Mouse (Mus musculus) ES-Bruce4 (cell line): Measurements from ENCODE around the gene Lekr1. TPM values are rescaled to one million over a fixed set of nuclear protein-coding genes. Genes with fewer than 3 reads are reported as not detected.

ENCODE experiments used
- H3K27ac ChIP-seq: 2 replicates; pipeline ENCODE4 v1.5.1; 2012; ENCODE audit warnings: low read length, inconsistent platforms; ENCODE audit not compliant: insufficient read depth
- H3K27me3 ChIP-seq: 2 replicates; pipeline ENCODE4 v1.6.1; 2012; ENCODE audit warnings: mild to moderate bottlenecking, low read length, inconsistent platforms; ENCODE audit not compliant: control insufficient read depth, poor library complexity, insufficient read depth, severe bottlenecking
- H3K36me3 ChIP-seq: 2 replicates; pipeline ENCODE4 v1.6.1; 2012; ENCODE audit warnings: inconsistent platforms, mild to moderate bottlenecking, low read length, moderate library complexity; ENCODE audit not compliant: control insufficient read depth, poor library complexity, insufficient read depth, severe bottlenecking
- H3K4me1 ChIP-seq: one replicate; pipeline ENCODE4 v1.8.1; 2011; ENCODE audit warnings: low read length; ENCODE audit not compliant: control insufficient read depth, insufficient read depth
- H3K4me3 ChIP-seq: 2 replicates; pipeline ENCODE4 v1.5.1; 2011; ENCODE audit warnings: low read depth, mild to moderate bottlenecking, low read length
- H3K9ac ChIP-seq: 2 replicates; pipeline ENCODE4 v1.6.1; 2012; ENCODE audit warnings: low read depth, mild to moderate bottlenecking, inconsistent platforms; ENCODE audit not compliant: poor library complexity, severe bottlenecking
- H3K9me3 ChIP-seq: replicated peaks from 2 replicates; pipeline ENCODE4 v1.6.1; 2012; ENCODE audit warnings: mild to moderate bottlenecking, low read length, inconsistent platforms; ENCODE audit not compliant: control insufficient read depth, poor library complexity, insufficient read depth, severe bottlenecking
- CTCF ChIP-seq: IDR thresholded peaks from one replicate; pipeline ENCODE4 v1.8.1; 2011; ENCODE audit warnings: low read depth, low read length
- EP300 ChIP-seq: IDR thresholded peaks from 2 replicates; pipeline ENCODE4 v1.6.1; 2011; ENCODE audit warnings: low read depth, low read length; ENCODE audit not compliant: insufficient read depth
- POLR2A ChIP-seq: IDR thresholded peaks from one replicate; pipeline ENCODE4 v1.8.1; 2011; ENCODE audit warnings: low read length; ENCODE audit not compliant: insufficient read depth
- polyA plus RNA-seq: library from polyadenylated mRNA; stranded (reverse); fragments of >200 nt; gene quantifications from 2 replicates; pipeline ENCODE4 v1.2.4, GENCODE M21; 2011; ENCODE audit warnings: low read depth; ENCODE audit not compliant: missing spikeins, insufficient read depth, insufficient read length

The Lekr1 gene
- polyA plus RNA-seq, 1 experiment, result 2.4 TPM

DNA sequence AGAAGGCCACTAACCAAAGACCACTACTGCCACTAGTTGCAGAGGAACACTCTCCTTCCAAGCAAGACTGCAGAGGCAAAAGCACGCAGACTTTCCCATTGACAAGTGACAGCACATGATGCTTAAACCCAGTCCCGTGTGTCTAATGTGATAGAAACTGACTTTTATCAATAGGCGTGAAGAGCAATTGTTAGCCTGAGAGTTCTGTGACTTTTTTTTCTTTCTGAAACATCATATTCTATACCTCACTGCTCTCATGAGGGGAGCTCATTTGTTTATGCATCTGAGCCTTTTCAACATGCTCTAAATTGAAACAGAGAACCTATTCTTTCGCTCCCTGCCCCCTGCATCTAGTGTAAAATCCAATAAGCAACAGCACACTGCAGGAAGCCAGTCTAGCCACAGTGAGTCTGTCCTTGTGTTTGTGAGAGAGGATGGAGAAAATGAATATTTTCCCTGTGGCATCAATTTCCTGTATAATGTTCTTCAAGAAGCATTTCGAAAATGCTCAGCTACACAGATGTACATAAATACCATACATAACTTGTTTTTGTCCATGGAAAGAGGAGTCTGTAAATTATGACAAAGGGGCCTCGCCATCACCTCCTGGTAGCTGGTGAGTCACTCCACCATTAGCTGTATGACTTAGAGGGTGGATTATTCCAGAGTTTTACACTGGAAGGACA, 38.9 kb upstream of the Lekr1 start:
- no peaks in the 10 kb centered on the region for H3K9me3 ChIP-seq
- no peaks in the 10 kb centered on the region for H3K4me1 ChIP-seq
- TF ChIP-seq EP300 (no peak), POLR2A (no peak), CTCF (no peak)
- H3K27ac ChIP-seq, result no peak overlapping the region
- no peak overlapping the region for H3K9ac ChIP-seq
- H3K36me3 ChIP-seq, result no peaks in the 10 kb centered on the region
- H3K4me3 ChIP-seq, result no peak overlapping the region
- no peaks in the 10 kb centered on the region for H3K27me3 ChIP-seq

DNA sequence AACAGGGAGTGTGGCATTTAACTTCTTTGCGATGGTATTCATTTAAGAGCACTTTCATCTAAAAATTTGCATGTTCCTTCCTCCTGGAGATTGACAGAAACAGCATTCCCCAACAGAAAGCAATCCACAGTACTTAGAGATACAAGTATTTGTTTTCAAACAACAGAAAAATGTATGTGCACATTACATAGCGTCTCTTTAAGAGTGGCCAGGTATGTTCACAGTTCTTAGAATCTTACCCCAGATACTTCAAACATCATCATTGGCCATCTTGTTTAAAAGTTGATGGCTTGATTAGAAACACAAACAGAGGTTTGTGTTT, 38.4 kb upstream of the Lekr1 start:
- Histone ChIP-seq H3K9ac (no peak overlapping the region), H3K4me1 (no peaks in the 10 kb centered on the region), H3K36me3 (no peaks in the 10 kb centered on the region), H3K27ac (no peak overlapping the region), H3K9me3 (no peaks in the 10 kb centered on the region), H3K4me3 (no peak overlapping the region), H3K27me3 (no peaks in the 10 kb centered on the region)
- TF ChIP-seq CTCF (no peak), EP300 (no peak), POLR2A (no peak)

DNA sequence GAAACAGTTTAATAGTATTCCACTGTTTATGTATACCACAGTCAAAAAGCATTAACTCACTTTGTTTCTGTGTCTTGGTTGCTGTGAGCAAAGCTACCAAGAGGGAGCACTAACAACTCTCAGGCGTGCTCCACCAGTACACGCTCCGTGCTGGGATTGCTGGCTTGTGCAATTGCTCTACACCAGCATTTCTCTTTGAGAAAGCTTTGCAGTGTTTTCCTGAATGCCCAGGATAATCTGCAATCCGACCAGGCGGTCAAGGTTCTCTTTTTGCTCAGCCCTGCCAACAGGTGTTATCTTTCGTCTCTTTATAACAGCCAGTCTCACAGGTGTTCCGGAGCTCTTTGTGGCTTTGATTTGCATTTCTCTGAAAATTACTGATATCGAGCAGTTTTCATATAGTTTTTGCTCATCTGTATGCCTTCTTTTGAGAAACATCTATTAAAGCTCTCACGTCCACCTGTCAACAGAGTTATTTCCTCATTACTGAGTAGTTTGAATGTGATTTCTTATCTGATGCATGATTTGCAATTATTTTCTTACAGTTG, 36.4 kb upstream of the Lekr1 start:
- H3K9me3 ChIP-seq, result no peaks in the 10 kb centered on the region
- no peaks in the 10 kb centered on the region for H3K27me3 ChIP-seq
- H3K36me3 ChIP-seq, result no peaks in the 10 kb centered on the region
- TF ChIP-seq CTCF, result no peak
- H3K4me3 ChIP-seq, result no peak overlapping the region
- H3K4me1 ChIP-seq, result peaks cover under 1% of the 10 kb centered on the region
- no peak overlapping the region for H3K9ac ChIP-seq
- H3K27ac ChIP-seq, result no peak overlapping the region

DNA sequence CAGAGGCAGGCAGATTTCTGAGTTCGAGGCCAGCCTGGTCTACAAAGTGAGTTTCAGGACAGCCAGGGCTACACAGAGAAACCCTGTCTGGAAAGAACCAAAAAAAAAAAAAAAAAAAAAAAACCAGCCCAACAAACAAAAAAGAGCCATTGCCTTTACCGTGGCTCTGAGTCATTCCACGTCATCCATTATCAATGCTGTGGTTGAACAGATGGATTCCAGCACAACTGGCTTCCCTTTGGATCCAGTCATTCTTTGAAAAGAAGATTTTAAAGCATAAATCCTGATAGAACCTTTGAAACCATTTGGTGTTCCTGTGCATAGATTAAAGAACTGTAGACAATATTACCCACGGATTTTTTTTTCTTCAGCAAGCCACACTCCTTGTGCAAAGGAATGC, 32.4 kb upstream of the Lekr1 start:
- TF ChIP-seq EP300 (no peak), POLR2A (no peak), CTCF (no peak)
- H3K4me3 ChIP-seq, result no peak overlapping the region
- H3K9me3 ChIP-seq, result no peaks in the 10 kb centered on the region
- H3K4me1 ChIP-seq, result peaks cover 2% of the 10 kb centered on the region
- H3K27me3 ChIP-seq, result no peaks in the 10 kb centered on the region
- no peak overlapping the region for H3K9ac ChIP-seq
- H3K36me3 ChIP-seq, result no peaks in the 10 kb centered on the region
- no peak overlapping the region for H3K27ac ChIP-seq

DNA sequence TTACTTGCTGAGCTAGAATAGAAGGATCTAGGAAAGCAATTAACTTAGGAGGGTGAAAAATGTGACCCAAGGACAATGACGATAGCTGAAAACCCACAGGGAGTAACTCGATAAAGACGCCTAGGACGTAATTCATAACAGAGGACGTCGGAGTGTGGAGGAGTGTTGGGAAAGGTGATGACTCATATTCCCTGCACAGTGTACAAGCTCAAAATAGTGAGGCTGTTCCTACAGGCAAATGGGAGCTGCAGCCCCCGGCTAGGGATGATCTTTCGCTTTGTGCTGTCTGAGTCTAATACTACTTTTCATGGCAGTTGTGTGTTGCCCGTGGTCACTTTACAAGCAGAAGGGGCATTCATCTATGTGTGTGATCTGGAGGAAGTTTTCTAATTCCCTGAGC, 30.0 kb upstream of the Lekr1 start:
- no peak for TF ChIP-seq EP300
- TF ChIP-seq POLR2A, result no peak
- no peaks in the 10 kb centered on the region for H3K27me3 ChIP-seq
- no peak overlapping the region for H3K9ac ChIP-seq
- H3K9me3 ChIP-seq, result no peaks in the 10 kb centered on the region
- peaks cover 2% of the 10 kb centered on the region for H3K4me1 ChIP-seq
- no peaks in the 10 kb centered on the region for H3K36me3 ChIP-seq
- H3K4me3 ChIP-seq, result no peak overlapping the region
- H3K27ac ChIP-seq, result no peak overlapping the region

DNA sequence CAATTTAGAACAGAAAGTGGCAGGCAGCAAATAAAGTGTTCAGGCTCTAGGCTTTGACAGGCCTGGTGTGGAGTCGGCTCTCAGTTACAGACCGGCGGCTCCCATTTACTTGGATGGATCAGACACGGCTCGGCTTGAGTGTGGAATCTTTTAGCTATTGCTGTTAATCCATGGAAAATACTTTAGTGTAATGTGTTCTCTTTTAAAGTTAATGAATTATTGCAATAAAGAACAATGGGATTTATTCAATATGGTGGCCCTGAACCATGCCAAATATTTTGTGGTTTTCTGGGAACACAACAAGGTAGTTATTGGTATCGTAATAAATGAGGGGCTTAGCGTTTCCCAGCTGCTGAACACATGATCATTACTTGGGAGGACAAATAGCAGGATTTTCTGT, 28.7 kb upstream of the Lekr1 start:
- Histone ChIP-seq H3K27ac (no peak overlapping the region), H3K36me3 (no peaks in the 10 kb centered on the region), H3K27me3 (no peaks in the 10 kb centered on the region), H3K9ac (no peak overlapping the region), H3K4me1 (peaks cover 2% of the 10 kb centered on the region), H3K4me3 (no peak overlapping the region), H3K9me3 (no peaks in the 10 kb centered on the region)
- no peak for TF ChIP-seq CTCF
